Mouse (Mus musculus) lung, postnatal 0 days (tissue): ENCODE measurements around the gene Pde4d.

Experiments used
- CTCF ChIP-seq: IDR thresholded peaks from 2 replicates; pipeline ENCODE4 v1.5.1; 2016; ENCODE audit warnings: antibody characterized with exemption, mild to moderate bottlenecking
- EP300 ChIP-seq: IDR thresholded peaks from 2 replicates; pipeline ENCODE4 v1.6.1; 2016; ENCODE audit warnings: antibody characterized with exemption, mild to moderate bottlenecking, control low read depth

- TF ChIP-seq CTCF (no peak), EP300 (no peak)
Observed at GRCm38 (mm10) chr13:109944822-109945551, 1495.2 kb downstream of the Pde4d start.
